Mouse (Mus musculus) intestine, embryonic 14.5 days (tissue): ENCODE results near the gene Mroh9. TPM values are rescaled to one million over a fixed set of nuclear protein-coding genes. Genes with fewer than 3 reads are reported as not detected.

Source experiments
- ATAC-seq: fragments of 200-750 bp; cut with Nextera tagmentation; replicated peaks from 2 replicates; pipeline ENCODE4 v1.8.0; 2017; ENCODE audit warnings: low read depth, moderate number of reproducible peaks, moderate TSS enrichment, moderate library complexity; ENCODE audit not compliant: low FRiP score, low TSS enrichment
- DNase-seq: peaks from one replicate; pipeline ENCODE4 v3.0.0-alpha.2; 2018; ENCODE audit warnings: low spot score
- H3K27ac ChIP-seq: fragments of 300-500 bp; sonication (generic); 2 replicates; pipeline ENCODE4 v1.5.1; 2014; ENCODE audit warnings: low read depth, mild to moderate bottlenecking, control low read depth
- H3K27me3 ChIP-seq: fragments of 300-500 bp; sonication (generic); replicated peaks from 2 replicates; pipeline ENCODE4 v1.6.1; 2014; ENCODE audit warnings: low read length, control low read depth; ENCODE audit not compliant: control insufficient read depth, insufficient read depth
- H3K36me3 ChIP-seq: fragments of 300-500 bp; sonication (generic); 2 replicates; pipeline ENCODE4 v1.6.1; 2014; ENCODE audit warnings: low read length, control low read depth; ENCODE audit not compliant: control insufficient read depth, insufficient read depth
- H3K4me1 ChIP-seq: fragments of 300-500 bp; sonication (generic); replicated peaks from 2 replicates; pipeline ENCODE4 v1.6.1; 2014; ENCODE audit warnings: low read length, control low read depth, mixed read lengths; ENCODE audit not compliant: control insufficient read depth, insufficient read depth
- H3K4me2 ChIP-seq: fragments of 300-500 bp; sonication (generic); 2 replicates; pipeline ENCODE4 v1.6.1; 2014; ENCODE audit warnings: low read length
- H3K4me3 ChIP-seq: fragments of 300-500 bp; sonication (generic); 2 replicates; pipeline ENCODE4 v1.5.1; 2014; ENCODE audit warnings: low read depth, low read length, control low read depth, mixed read lengths
- H3K9ac ChIP-seq: fragments of 300-500 bp; sonication (generic); 2 replicates; pipeline ENCODE4 v1.6.1; 2014; ENCODE audit warnings: mild to moderate bottlenecking, low read length
- H3K9me3 ChIP-seq: fragments of 300-500 bp; sonication (generic); 2 replicates; pipeline ENCODE4 v1.6.1; 2016; ENCODE audit warnings: low read length, control low read depth; ENCODE audit not compliant: control insufficient read depth
- WGBS: fragments of 180-500 bp; shearing (Covaris S2); extraction: QIAGEN DNeasy Blood & Tissue Kit; methylation state at CpG from one replicate; pipeline ENCODE4 v1.1.7; 2014; 5-methylcytosine and 5-hydroxymethylcytosine counted together
- polyA plus RNA-seq: library from polyadenylated mRNA; unstranded; fragments of >200 nt; fragmentation: Nextera tagmentation; extraction: Ambion mirVana; gene quantifications from 2 replicates; pipeline ENCODE4 v1.2.1, GENCODE M21; 2014

Gene Mroh9
- polyA plus RNA-seq, 1 experiment from 2014 or later, result not detected

- Histone ChIP-seq H3K4me2 (no peak overlapping the region), H3K36me3 (no peaks in the 10 kb centered on the region), H3K27ac (no peak overlapping the region), H3K9me3 (no peaks in the 10 kb centered on the region), H3K4me1 (no peaks in the 10 kb centered on the region), H3K4me3 (no peak overlapping the region), H3K9ac (no peak overlapping the region), H3K27me3 (no peaks in the 10 kb centered on the region)
- DNase-seq (no peak), ATAC-seq (no peak)
- WGBS, result 47% methylated on average over 10 of the region's 10 CpGs
These were observed 6.1 kb upstream of the Mroh9 start for GRCm38 (mm10) chr1:163091438-163092155.

GRCm38 (mm10) chr1:163070502-163070901, 15.0 kb downstream of the Mroh9 start:
- Histone ChIP-seq H3K4me2 (no peak overlapping the region), H3K27me3 (no peaks in the 10 kb centered on the region), H3K36me3 (no peaks in the 10 kb centered on the region), H3K4me3 (no peak overlapping the region), H3K9ac (no peak overlapping the region), H3K9me3 (no peaks in the 10 kb centered on the region), H3K27ac (no peak overlapping the region), H3K4me1 (no peaks in the 10 kb centered on the region)
- WGBS, result 6% methylated on average over 1 of the region's 1 CpGs
- DNase-seq (no peak), ATAC-seq (no peak)

GRCm38 (mm10) chr1:163060381-163060780, 25.1 kb downstream of the Mroh9 start:
- Histone ChIP-seq H3K27me3 (no peaks in the 10 kb centered on the region), H3K36me3 (no peaks in the 10 kb centered on the region), H3K9me3 (no peaks in the 10 kb centered on the region), H3K4me2 (no peak overlapping the region), H3K9ac (no peak overlapping the region), H3K4me1 (no peaks in the 10 kb centered on the region), H3K4me3 (no peak overlapping the region), H3K27ac (no peak overlapping the region)
- 86% methylated on average over 3 of the region's 3 CpGs for WGBS
- ATAC-seq (no peak), DNase-seq (no peak)

- no peak for DNase-seq
- Histone ChIP-seq H3K27me3 (no peaks in the 10 kb centered on the region), H3K36me3 (no peaks in the 10 kb centered on the region), H3K4me3 (no peak overlapping the region), H3K9me3 (no peaks in the 10 kb centered on the region), H3K4me1 (no peaks in the 10 kb centered on the region), H3K9ac (no peak overlapping the region), H3K4me2 (no peak overlapping the region), H3K27ac (no peak overlapping the region)
- 42% methylated on average over 2 of the region's 2 CpGs for WGBS
- no peak for ATAC-seq
These were observed 28.1 kb downstream of the Mroh9 start for GRCm38 (mm10) chr1:163057363-163057762.

- ATAC-seq, result no peak
- Histone ChIP-seq H3K27ac (no peak overlapping the region), H3K27me3 (no peaks in the 10 kb centered on the region), H3K9me3 (no peaks in the 10 kb centered on the region), H3K36me3 (no peaks in the 10 kb centered on the region), H3K9ac (no peak overlapping the region), H3K4me3 (no peak overlapping the region), H3K4me1 (no peaks in the 10 kb centered on the region), H3K4me2 (no peak overlapping the region)
- DNase-seq, result no peak
These were observed 29.8 kb downstream of the Mroh9 start for GRCm38 (mm10) chr1:163055629-163056028.

- no peak overlapping the region for H3K9ac ChIP-seq
- DNase-seq, result no peak
- no peaks in the 10 kb centered on the region for H3K36me3 ChIP-seq
- no peak overlapping the region for H3K27ac ChIP-seq
- no peak overlapping the region for H3K4me3 ChIP-seq
- ATAC-seq, result no peak
- no peaks in the 10 kb centered on the region for H3K27me3 ChIP-seq
- H3K4me2 ChIP-seq, result no peak overlapping the region
- H3K4me1 ChIP-seq, result no peaks in the 10 kb centered on the region
- no peaks in the 10 kb centered on the region for H3K9me3 ChIP-seq
These were observed 62.4 kb downstream of the Mroh9 start for GRCm38 (mm10) chr1:163023075-163023474.

GRCm38 (mm10) chr1:163009220-163009619, 76.2 kb downstream of the Mroh9 start:
- ATAC-seq (no peak), DNase-seq (no peak)
- no peaks in the 10 kb centered on the region for H3K27me3 ChIP-seq
- H3K4me2 ChIP-seq, result no peak overlapping the region
- H3K9ac ChIP-seq, result no peak overlapping the region
- no peaks in the 10 kb centered on the region for H3K9me3 ChIP-seq
- H3K4me1 ChIP-seq, result no peaks in the 10 kb centered on the region
- 62% methylated on average over 3 of the region's 3 CpGs for WGBS
- no peak overlapping the region for H3K4me3 ChIP-seq
- no peak overlapping the region for H3K27ac ChIP-seq
- H3K36me3 ChIP-seq, result no peaks in the 10 kb centered on the region

GRCm38 (mm10) chr1:163003496-163003895, 82.0 kb downstream of the Mroh9 start:
- 74% methylated on average over 2 of the region's 2 CpGs for WGBS
- Histone ChIP-seq H3K9ac (no peak overlapping the region), H3K27me3 (no peaks in the 10 kb centered on the region), H3K36me3 (no peaks in the 10 kb centered on the region), H3K4me1 (no peaks in the 10 kb centered on the region), H3K4me3 (no peak overlapping the region), H3K4me2 (no peak overlapping the region), H3K27ac (no peak overlapping the region), H3K9me3 (no peaks in the 10 kb centered on the region)
- no peak for DNase-seq
- ATAC-seq, result no peak

- DNase-seq (no peak), ATAC-seq (no peak)
- no peak overlapping the region for H3K4me2 ChIP-seq
These were observed 84.1 kb downstream of the Mroh9 start for GRCm38 (mm10) chr1:163001271-163001829.

More at GRCm38 (mm10) chr1:163001271-163001829, 84.1 kb downstream of the Mroh9 start:
- 62% methylated on average over 4 of the region's 4 CpGs for WGBS
- Histone ChIP-seq H3K27me3 (no peaks in the 10 kb centered on the region), H3K9ac (no peak overlapping the region), H3K27ac (no peak overlapping the region), H3K36me3 (no peaks in the 10 kb centered on the region), H3K4me3 (no peak overlapping the region), H3K4me1 (no peaks in the 10 kb centered on the region), H3K9me3 (no peaks in the 10 kb centered on the region)
